Mouse (Mus musculus) CH12.LX (cell line): ENCODE results near the gene Trim75. TPM values are rescaled to one million over a fixed set of nuclear protein-coding genes. Genes with fewer than 3 reads are reported as not detected.
A peak's percentile ranks its signal among the peaks of the same experiment; 100 is the strongest.

Experiments used
- DNase-seq: peaks from one replicate; pipeline ENCODE4 v3.0.0-alpha.2; 2013; ENCODE audit errors: extremely low read depth
- H3K27ac ChIP-seq: 2 replicates; pipeline ENCODE4 v1.5.1; 2012; ENCODE audit warnings: low read depth, mild to moderate bottlenecking, control low read depth, moderate library complexity; ENCODE audit not compliant: insufficient read depth
- H3K27me3 ChIP-seq: replicated peaks from 2 replicates; pipeline ENCODE3; 2012; ENCODE audit warnings: inconsistent platforms
- H3K36me3 ChIP-seq, 2 experiments: replicated peaks in 1 of 2; 2 replicates each; pipeline versions ENCODE3 to v1.6.1; 2012; ENCODE audit warnings: inconsistent platforms in 1 of 2, low read length in 1 of 2, mild to moderate bottlenecking in 1 of 2, mixed read lengths in 1 of 2, moderate library complexity in 1 of 2; ENCODE audit not compliant: control insufficient read depth in 1 of 2, insufficient read depth in 1 of 2
- H3K4me1 ChIP-seq, 2 experiments: 2 replicates each; pipeline ENCODE4 v1.6.1; 2012; ENCODE audit warnings: inconsistent platforms in 1 of 2, moderate library complexity in 1 of 2; ENCODE audit not compliant: insufficient read depth in 2 of 2, control insufficient read depth in 1 of 2
- H3K4me2 ChIP-seq: 2 replicates; pipeline ENCODE4 v1.6.1; 2012; ENCODE audit warnings: low read depth, mild to moderate bottlenecking, control low read depth; ENCODE audit not compliant: poor library complexity, insufficient read depth, severe bottlenecking
- H3K4me3 ChIP-seq, 3 experiments: fragments of 150-350 bp in 1 of 3; sonication (generic) in 1 of 3; replicated peaks in 1 of 3; 2 replicates each; pipeline versions ENCODE3 to v1.5.1; 2011 to 2012; ENCODE audit warnings: low read depth in 2 of 3, low read length in 2 of 3, mild to moderate bottlenecking in 2 of 3, moderate library complexity in 2 of 3, control low read depth in 1 of 3, improper control_type of control experiment in 1 of 3, inconsistent platforms in 1 of 3, mixed read lengths in 1 of 3; ENCODE audit not compliant: poor library complexity in 1 of 3
- H3K79me2 ChIP-seq: replicated peaks from 2 replicates; pipeline ENCODE4 v1.6.1; 2012; ENCODE audit warnings: mild to moderate bottlenecking, moderate library complexity; ENCODE audit not compliant: control insufficient read depth, poor library complexity, insufficient read depth, severe bottlenecking; ENCODE audit errors: extremely low read depth
- H3K9ac ChIP-seq: 2 replicates; pipeline ENCODE4 v1.6.1; 2012; ENCODE audit warnings: low read depth, mild to moderate bottlenecking, control low read depth, moderate library complexity; ENCODE audit not compliant: insufficient read depth
- H3K9me3 ChIP-seq: replicated peaks from 2 replicates; pipeline ENCODE3; 2012; ENCODE audit warnings: low read length, inconsistent platforms, mixed read lengths
- BHLHE40 ChIP-seq: IDR thresholded peaks from 2 replicates; pipeline ENCODE4 v1.6.1; 2011; ENCODE audit warnings: mild to moderate bottlenecking, low read depth, low read length, improper control_type of control experiment
- CHD1 ChIP-seq: IDR thresholded peaks from 2 replicates; pipeline ENCODE4 v1.6.1; 2012; ENCODE audit warnings: low read depth, low read length, improper control_type of control experiment, inconsistent platforms
- CHD2 ChIP-seq: IDR thresholded peaks from 2 replicates; pipeline ENCODE4 v1.6.1; 2011; ENCODE audit warnings: low read length, improper control_type of control experiment
- CTCF ChIP-seq, 2 experiments: IDR thresholded peaks in 1 of 2; conservative IDR thresholded peaks in 1 of 2; 2 replicates each; pipeline ENCODE4 v1.5.1; 2011 to 2012; ENCODE audit warnings: low read depth in 2 of 2, low read length in 2 of 2, improper control_type of control experiment in 1 of 2, inconsistent platforms in 1 of 2, mild to moderate bottlenecking in 1 of 2, moderate library complexity in 1 of 2
- E2F4 ChIP-seq: IDR thresholded peaks from 2 replicates; pipeline ENCODE4 v1.6.1; 2011; ENCODE audit warnings: low read depth, low read length, improper control_type of control experiment; ENCODE audit not compliant: insufficient replicate concordance
- ELF1 ChIP-seq: IDR thresholded peaks from 2 replicates; pipeline ENCODE4 v1.6.1; 2014; ENCODE audit warnings: low read depth, mild to moderate bottlenecking, inconsistent platforms, low read length, improper control_type of control experiment
- EP300 ChIP-seq: IDR thresholded peaks from 2 replicates; pipeline ENCODE4 v1.6.1; 2011; ENCODE audit warnings: low read length, improper control_type of control experiment
- ETS1 ChIP-seq: conservative IDR thresholded peaks from 2 replicates; pipeline ENCODE4 v1.6.1; 2012; ENCODE audit warnings: low read depth, mild to moderate bottlenecking, inconsistent platforms, low read length, improper control_type of control experiment, moderate library complexity
- GABPA ChIP-seq: IDR thresholded peaks from 2 replicates; pipeline ENCODE4 v1.6.1; 2012; ENCODE audit warnings: low read depth, low read length, improper control_type of control experiment, inconsistent platforms; ENCODE audit not compliant: insufficient replicate concordance
- HCFC1 ChIP-seq: IDR thresholded peaks from 2 replicates; pipeline ENCODE4 v1.6.1; 2012; ENCODE audit warnings: low read depth, mild to moderate bottlenecking, inconsistent platforms, low read length, improper control_type of control experiment
- IRF4 ChIP-seq: IDR thresholded peaks from 2 replicates; pipeline ENCODE4 v1.6.1; 2014; ENCODE audit warnings: low read depth, mild to moderate bottlenecking, inconsistent platforms, low read length, improper control_type of control experiment
- JUN ChIP-seq: IDR thresholded peaks from 2 replicates; pipeline ENCODE4 v1.6.1; 2011; ENCODE audit warnings: low read depth, mild to moderate bottlenecking, low read length, improper control_type of control experiment, moderate library complexity; ENCODE audit not compliant: insufficient read depth
- JUND ChIP-seq: conservative IDR thresholded peaks from 2 replicates; pipeline ENCODE4 v1.6.1; 2011; ENCODE audit warnings: low read depth, low read length, improper control_type of control experiment
- KAT2A ChIP-seq: IDR thresholded peaks from 2 replicates; pipeline ENCODE4 v1.6.1; 2012; ENCODE audit warnings: low read length, improper control_type of control experiment, inconsistent platforms; ENCODE audit not compliant: insufficient replicate concordance
- MAFK ChIP-seq: IDR thresholded peaks from 2 replicates; pipeline ENCODE4 v1.6.1; 2011; ENCODE audit warnings: low read length, improper control_type of control experiment; ENCODE audit not compliant: insufficient replicate concordance
- MAX ChIP-seq: IDR thresholded peaks from 2 replicates; pipeline ENCODE4 v1.6.1; 2011; ENCODE audit warnings: low read length, improper control_type of control experiment
- MAZ ChIP-seq: IDR thresholded peaks from 2 replicates; pipeline ENCODE4 v1.6.1; 2012; ENCODE audit warnings: low read depth, mild to moderate bottlenecking, inconsistent platforms, low read length, improper control_type of control experiment, moderate library complexity
- MEF2A ChIP-seq: IDR thresholded peaks from 2 replicates; pipeline ENCODE4 v1.6.1; 2014; ENCODE audit warnings: low read depth, mild to moderate bottlenecking, inconsistent platforms, low read length, improper control_type of control experiment, borderline replicate concordance
- MXI1 ChIP-seq: IDR thresholded peaks from 2 replicates; pipeline ENCODE4 v1.6.1; 2011; ENCODE audit warnings: mild to moderate bottlenecking, low read depth, low read length, improper control_type of control experiment
- MYC ChIP-seq: IDR thresholded peaks from 2 replicates; pipeline ENCODE4 v1.6.1; 2011; ENCODE audit warnings: low read depth, mild to moderate bottlenecking, improper control_type of control experiment, low read length
- NELFE ChIP-seq: IDR thresholded peaks from 2 replicates; pipeline ENCODE4 v1.6.1; 2011; ENCODE audit warnings: low read depth, low read length, improper control_type of control experiment
- NRF1 ChIP-seq: IDR thresholded peaks from 2 replicates; pipeline ENCODE4 v1.6.1; 2014; ENCODE audit warnings: low read depth, mild to moderate bottlenecking, inconsistent platforms, low read length, improper control_type of control experiment, moderate library complexity
- PAX5 ChIP-seq: IDR thresholded peaks from 2 replicates; pipeline ENCODE4 v1.6.1; 2012; ENCODE audit warnings: low read length, inconsistent platforms, mixed read lengths
- POLR2A ChIP-seq: IDR thresholded peaks from 2 replicates; pipeline ENCODE4 v1.6.1; 2011; ENCODE audit warnings: low read depth, mild to moderate bottlenecking, improper control_type of control experiment, low read length
- POLR2AphosphoS2 ChIP-seq: IDR thresholded peaks from 2 replicates; pipeline ENCODE4 v1.6.1; 2011; ENCODE audit warnings: low read depth, low read length, improper control_type of control experiment
- RAD21 ChIP-seq: IDR thresholded peaks from 2 replicates; pipeline ENCODE4 v1.6.1; 2011; ENCODE audit warnings: low read depth, mild to moderate bottlenecking, low read length, improper control_type of control experiment, moderate library complexity
- RCOR1 ChIP-seq: conservative IDR thresholded peaks from 2 replicates; pipeline ENCODE4 v1.6.1; 2012; ENCODE audit warnings: low read depth, mild to moderate bottlenecking, inconsistent platforms, low read length, improper control_type of control experiment
- SIN3A ChIP-seq: IDR thresholded peaks from 2 replicates; pipeline ENCODE4 v1.6.1; 2012; ENCODE audit warnings: low read length, improper control_type of control experiment, inconsistent platforms
- SMC3 ChIP-seq: IDR thresholded peaks from 2 replicates; pipeline ENCODE4 v1.6.1; 2011; ENCODE audit warnings: low read depth, low read length, improper control_type of control experiment
- TBP ChIP-seq: conservative IDR thresholded peaks from 2 replicates; pipeline ENCODE4 v1.6.1; 2011; ENCODE audit warnings: low read depth, low read length, improper control_type of control experiment
- TCF12 ChIP-seq: IDR thresholded peaks from 2 replicates; pipeline ENCODE4 v1.6.1; 2014; ENCODE audit warnings: low read depth, mild to moderate bottlenecking, inconsistent platforms, low read length, improper control_type of control experiment
- UBTF ChIP-seq: IDR thresholded peaks from 2 replicates; pipeline ENCODE4 v1.6.1; 2012; ENCODE audit warnings: low read depth, mild to moderate bottlenecking, inconsistent platforms, low read length, improper control_type of control experiment, moderate library complexity
- USF1 ChIP-seq: IDR thresholded peaks from 2 replicates; pipeline ENCODE4 v1.6.1; 2014; ENCODE audit warnings: low read depth, mild to moderate bottlenecking, inconsistent platforms, low read length, improper control_type of control experiment
- USF2 ChIP-seq: conservative IDR thresholded peaks from 2 replicates; pipeline ENCODE4 v1.6.1; 2011; ENCODE audit warnings: low read depth, low read length, improper control_type of control experiment
- ZC3H11A ChIP-seq: IDR thresholded peaks from 2 replicates; pipeline ENCODE4 v1.6.1; 2012; ENCODE audit warnings: low read depth, mild to moderate bottlenecking, inconsistent platforms, low read length, improper control_type of control experiment
- ZKSCAN1 ChIP-seq: IDR thresholded peaks from 2 replicates; pipeline ENCODE4 v1.6.1; 2012; ENCODE audit warnings: low read depth, inconsistent platforms, low read length, improper control_type of control experiment, borderline replicate concordance
- ZMIZ1 ChIP-seq: IDR thresholded peaks from 2 replicates; pipeline ENCODE4 v1.6.1; 2012; ENCODE audit warnings: low read depth, mild to moderate bottlenecking, inconsistent platforms, low read length, improper control_type of control experiment
- ZNF384 ChIP-seq: IDR thresholded peaks from 2 replicates; pipeline ENCODE4 v1.6.1; 2012; ENCODE audit warnings: low read depth, low read length, improper control_type of control experiment, inconsistent platforms
- dilution Hi-C: fragments of 300-500 bp; cut with MboI; formaldehyde crosslinking; loops from 2 replicates; pipeline ENCODE4 v1.14.3; 2020; ENCODE audit warnings: low sequenced_read_pairs; ENCODE audit not compliant: extremely low pct_unique_long_range_greater_than_20kb, extremely low pct_ligation_motif_present
- in situ Hi-C: fragments of 300-500 bp; cut with MboI; formaldehyde crosslinking; loops from 3 replicates; pipeline ENCODE4 v1.14.3; 2019; ENCODE audit warnings: low sequenced_read_pairs, low pct_ligation_motif_present, low pct_unique_long_range_greater_than_20kb, mixed read lengths
- polyA plus RNA-seq: library from polyadenylated mRNA; unstranded; fragments of >175 nt; gene quantifications from 2 replicates; pipeline ENCODE4 v1.2.1, GENCODE M21; 2012; ENCODE audit warnings: low read depth; ENCODE audit not compliant: insufficient read length
- total RNA-seq, 2 experiments: library from RNA; depleted of rRNA; stranded (reverse); fragments of 300-350 nt in 1 of 2; fragments of >200 nt in 1 of 2; gene quantifications; 2 replicates each; pipeline ENCODE4 v1.2.3; 2012 to 2014

The Trim75 gene
- total and polyA plus RNA-seq, 3 experiments: not detected

DNA sequence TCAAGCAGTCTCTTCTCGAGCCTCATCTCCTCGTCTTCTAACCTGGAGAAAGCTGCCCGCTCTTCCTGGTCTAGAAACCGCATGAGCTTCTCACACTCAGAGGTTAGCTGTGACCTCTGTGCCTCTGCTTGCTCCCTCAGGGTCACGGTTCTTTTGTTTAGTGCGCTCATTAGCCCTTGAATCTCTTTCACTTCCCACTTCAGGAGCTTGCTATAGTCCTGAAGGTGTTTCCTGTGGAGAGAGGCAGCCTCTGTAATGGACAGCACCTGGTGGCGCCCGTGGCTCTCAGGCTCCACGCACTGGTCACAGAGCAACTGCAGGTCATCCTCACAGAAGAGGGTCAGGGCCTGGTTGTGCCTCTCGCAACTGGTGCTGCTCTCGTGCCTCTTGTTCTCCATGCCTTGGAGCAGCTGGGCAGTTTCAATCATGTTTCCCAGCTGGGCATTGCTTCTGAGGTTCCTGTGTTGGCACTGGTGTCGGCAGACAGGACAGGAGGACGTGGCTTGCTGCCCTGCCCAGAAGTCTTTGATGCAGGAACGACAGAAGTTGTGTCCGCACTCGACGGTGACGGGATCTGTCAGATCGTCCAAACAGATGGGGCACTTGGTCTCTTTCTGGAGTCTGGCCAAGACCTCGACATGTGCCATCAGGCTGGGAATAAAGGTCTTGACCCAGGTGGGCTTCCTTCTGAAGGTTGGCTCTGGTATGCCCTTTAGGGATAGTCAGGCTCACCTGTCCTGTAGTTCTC lies 4.3 kb downstream of the Trim75 start:
- in situ Hi-C loops (no loop called here), dilution Hi-C loops (no loop called here)
- Histone ChIP-seq H3K4me1 (peaks cover 8 to 41% of the 10 kb centered on the region in 2 experiments; a peak in 3 of 4 replicates), H3K27me3 (no peaks in the 10 kb centered on the region), H3K79me2 (no peaks in the 10 kb centered on the region), H3K4me3 (no peak overlapping the region), H3K4me2 (0 out of 2 replicates have a peak overlapping the region, but pooled peaks have one; percentile 21), H3K36me3 (no peaks in the 10 kb centered on the region), H3K9me3 (no peaks in the 10 kb centered on the region), H3K27ac (no peak overlapping the region), H3K9ac (no peak overlapping the region)
- TF ChIP-seq MAZ (no peak), CHD1 (no peak), ETS1 (peak; percentile 20), POLR2AphosphoS2 (no peak), MXI1 (no peak), USF1 (no peak), IRF4 (peak; percentile 61), MAFK (0 out of 2 replicates have a peak, but pooled peaks have one; percentile 37), RCOR1 (0 out of 2 replicates have a peak, but pooled peaks have one; percentile 25), RAD21 (no peak; the same call in 1 of the 2 replicates), EP300 (peak; percentile 79), MYC (no peak), BHLHE40 (peak; percentile 74), KAT2A (no peak), NRF1 (no peak), CHD2 (no peak), POLR2A (no peak), ELF1 (peak; percentile 45; the same call in 1 of the 2 replicates), MAX (no peak), TBP (no peak), SMC3 (no peak), ZC3H11A (no peak), CTCF (conservative IDR thresholded peaks at IDR 0.05 in 1 of 2, IDR thresholded peaks at IDR 0.05 in 1 of 2; ENCODE audit: low read depth in 2 of 2, low read length in 2 of 2) (peak in 1 of 2 experiments; percentile 28; a peak in 1 of 4 replicates), ZKSCAN1 (no peak), MEF2A (0 out of 2 replicates have a peak, but pooled peaks have one; percentile 18), NELFE (no peak), GABPA (no peak), JUN (no peak), JUND (no peak), ZNF384 (no peak), UBTF (no peak), ZMIZ1 (no peak), TCF12 (peak; percentile 65; the same call in 1 of the 2 replicates), E2F4 (no peak), SIN3A (no peak), PAX5 (no peak), HCFC1 (no peak), USF2 (no peak)
- DNase-seq: peak; percentile 52
